Mouse (Mus musculus): Measurements from ENCODE around the gene Pcp4l1. TPM values are rescaled to one million over a fixed set of nuclear protein-coding genes. Genes with fewer than 3 reads are reported as not detected.
"Not testable (repeated sequence)": the region's sequence is repeated elsewhere in the genome, so short reads cannot be mapped to it uniquely, and the experiment has no call there.

Pcp4l1 gene
- polyA plus RNA-seq, 1 experiment from 2014 or later = 32.0 TPM

- not testable (repeated sequence) for H3K4me2 ChIP-seq; H3K4me3 ChIP-seq (ENCODE audit: low read depth, low read length); H3K4me1 ChIP-seq (ENCODE audit: control insufficient read depth, insufficient read depth, low read length); H3K27ac ChIP-seq (ENCODE audit: low read depth, low read length); DNase-seq (ENCODE audit: low spot score, missing footprints); ATAC-seq (ENCODE audit: low FRiP score); H3K9me3 ChIP-seq (ENCODE audit: control insufficient read depth, low read length); H3K9ac ChIP-seq (ENCODE audit: low read length); H3K27me3 ChIP-seq (ENCODE audit: control insufficient read depth, insufficient read depth, low read length)
- 88% methylated on average over 8 of the region's 8 CpGs for WGBS
- H3K36me3 ChIP-seq (ENCODE audit: control insufficient read depth, insufficient read depth, low read length) = peaks cover 23% of the 10 kb centered on the region
Observed at GRCm38 (mm10) chr1:171137486-171138155, 58.4 kb downstream of the Pcp4l1 start.

DNA sequence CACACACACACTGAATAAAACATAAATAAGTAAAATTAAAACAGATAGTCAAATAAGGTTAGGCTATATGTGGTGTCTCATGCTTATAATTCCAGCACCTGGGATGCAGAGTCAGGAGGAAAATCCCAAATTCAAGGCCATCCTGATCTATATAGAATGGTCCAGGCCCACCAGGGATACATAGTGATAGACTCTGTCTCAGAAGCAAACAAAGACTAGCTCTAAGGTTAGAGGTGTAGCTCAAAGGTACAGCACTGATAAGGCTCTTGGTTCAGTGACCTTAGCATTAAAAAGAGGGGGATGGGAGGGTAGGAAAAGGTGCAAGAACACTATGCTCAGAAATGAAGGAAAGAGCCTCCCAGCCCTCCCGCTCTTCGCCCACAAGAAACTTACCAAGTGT, 60.5 kb downstream of the Pcp4l1 start:
- ATAC-seq (ENCODE audit: low FRiP score) = no peak
- no peak for DNase-seq (ENCODE audit: low spot score, missing footprints)
- 95% methylated on average over 2 of the region's 2 CpGs for WGBS
- no peak overlapping the region for H3K4me3 ChIP-seq (ENCODE audit: low read depth, low read length)
- no peak overlapping the region for H3K4me2 ChIP-seq
- H3K4me1 ChIP-seq (ENCODE audit: control insufficient read depth, insufficient read depth, low read length) = no peaks in the 10 kb centered on the region
- H3K36me3 ChIP-seq (ENCODE audit: control insufficient read depth, insufficient read depth, low read length) = peaks cover 21% of the 10 kb centered on the region
- H3K9ac ChIP-seq (ENCODE audit: low read length) = no peak overlapping the region
- no peak overlapping the region for H3K27ac ChIP-seq (ENCODE audit: low read depth, low read length)
- no peaks in the 10 kb centered on the region for H3K9me3 ChIP-seq (ENCODE audit: control insufficient read depth, low read length)
- no peaks in the 10 kb centered on the region for H3K27me3 ChIP-seq (ENCODE audit: control insufficient read depth, insufficient read depth, low read length)

- no peak overlapping the region for H3K9ac ChIP-seq (ENCODE audit: low read length)
- no peaks in the 10 kb centered on the region for H3K9me3 ChIP-seq (ENCODE audit: control insufficient read depth, low read length)
- H3K27me3 ChIP-seq (ENCODE audit: control insufficient read depth, insufficient read depth, low read length) = no peaks in the 10 kb centered on the region
- peaks cover 25% of the 10 kb centered on the region for H3K36me3 ChIP-seq (ENCODE audit: control insufficient read depth, insufficient read depth, low read length)
- DNase-seq (ENCODE audit: low spot score, missing footprints) (no peak), ATAC-seq (ENCODE audit: low FRiP score) (no peak)
- no peak overlapping the region for H3K27ac ChIP-seq (ENCODE audit: low read depth, low read length)
- no peak overlapping the region for H3K4me2 ChIP-seq
- 93% methylated on average over 1 of the region's 1 CpGs for WGBS
- H3K4me3 ChIP-seq (ENCODE audit: low read depth, low read length) = no peak overlapping the region
- H3K4me1 ChIP-seq (ENCODE audit: control insufficient read depth, insufficient read depth, low read length) = no peaks in the 10 kb centered on the region
Observed at GRCm38 (mm10) chr1:171130971-171131370, 65.1 kb downstream of the Pcp4l1 start.

DNA sequence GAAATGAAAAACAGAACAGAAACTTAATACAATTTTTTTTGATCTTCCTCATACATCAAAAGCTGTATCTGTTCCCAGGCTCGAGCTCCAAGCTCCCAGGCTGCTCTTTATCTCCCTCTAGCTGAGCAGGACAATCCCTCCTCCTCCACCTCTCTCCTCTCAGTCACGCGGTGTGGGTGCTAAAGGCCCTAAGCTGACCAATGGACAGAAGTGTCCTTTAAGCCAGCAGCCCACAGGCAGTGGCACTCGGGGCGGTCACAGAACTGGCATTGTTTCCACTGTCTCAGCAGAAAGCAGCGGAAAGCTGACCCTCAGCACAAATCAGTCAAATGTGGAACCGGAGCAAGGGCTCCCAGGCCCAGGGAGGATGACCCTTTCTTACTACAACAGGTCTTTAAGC, 66.8 kb downstream of the Pcp4l1 start:
- peaks cover 15% of the 10 kb centered on the region for H3K36me3 ChIP-seq (ENCODE audit: control insufficient read depth, insufficient read depth, low read length)
- ATAC-seq (ENCODE audit: low FRiP score) = no peak
- no peaks in the 10 kb centered on the region for H3K27me3 ChIP-seq (ENCODE audit: control insufficient read depth, insufficient read depth, low read length)

GRCm38 (mm10) chr1:171124398-171124797, 71.7 kb downstream of the Pcp4l1 start:
- Histone ChIP-seq H3K4me2 (no peak overlapping the region), H3K27me3 (ENCODE audit: control insufficient read depth, insufficient read depth, low read length) (no peaks in the 10 kb centered on the region), H3K4me1 (ENCODE audit: control insufficient read depth, insufficient read depth, low read length) (no peaks in the 10 kb centered on the region), H3K4me3 (ENCODE audit: low read depth, low read length) (no peak overlapping the region), H3K36me3 (ENCODE audit: control insufficient read depth, insufficient read depth, low read length) (peaks cover 8% of the 10 kb centered on the region; the same call in 1 of the 2 replicates), H3K27ac (ENCODE audit: low read depth, low read length) (no peak overlapping the region), H3K9ac (ENCODE audit: low read length) (no peak overlapping the region), H3K9me3 (ENCODE audit: control insufficient read depth, low read length) (no peaks in the 10 kb centered on the region)
- WGBS = 90% methylated on average over 5 of the region's 5 CpGs
- no peak for ATAC-seq (ENCODE audit: low FRiP score)
- no peak for DNase-seq (ENCODE audit: low spot score, missing footprints)

More for the DNA sequence above, 66.8 kb downstream of the Pcp4l1 start:
- Histone ChIP-seq H3K9me3 (ENCODE audit: control insufficient read depth, low read length) (no peaks in the 10 kb centered on the region), H3K4me2 (no peak overlapping the region), H3K27ac (ENCODE audit: low read depth, low read length) (no peak overlapping the region), H3K4me1 (ENCODE audit: control insufficient read depth, insufficient read depth, low read length) (no peaks in the 10 kb centered on the region), H3K4me3 (ENCODE audit: low read depth, low read length) (no peak overlapping the region), H3K9ac (ENCODE audit: low read length) (no peak overlapping the region)
- WGBS = 60% methylated on average over 7 of the region's 7 CpGs
- no peak for DNase-seq (ENCODE audit: low spot score, missing footprints)

Other genes starting within 250 kb of the Pcp4l1 start
- 0.18 TPM in 1 of 2 replicates, not detected in the other for gene Fcgr2b, start 219.7 kb downstream of the Pcp4l1 start, polyA plus RNA-seq (2014; fragmentation: Nextera tagmentation; extraction: Ambion mirVana)
- 0.18 and 0.55 TPM in 2 replicates for gene Fcgr4, start 177.3 kb downstream of the Pcp4l1 start, polyA plus RNA-seq (2014; fragmentation: Nextera tagmentation; extraction: Ambion mirVana)
- gene Fcgr3, start 131.3 kb downstream of the Pcp4l1 start, polyA plus RNA-seq (2014; fragmentation: Nextera tagmentation; extraction: Ambion mirVana) = 8.5 and 8.6 TPM in 2 replicates
- 1.7 and 2.4 TPM in 2 replicates for gene Cfap126, start 82.3 kb downstream of the Pcp4l1 start, polyA plus RNA-seq (2014; fragmentation: Nextera tagmentation; extraction: Ambion mirVana)
- 291 and 314 TPM in 2 replicates for gene Sdhc, start 45.7 kb downstream of the Pcp4l1 start, polyA plus RNA-seq (2014; fragmentation: Nextera tagmentation; extraction: Ambion mirVana)
- gene Mpz, start 45.6 kb downstream of the Pcp4l1 start, polyA plus RNA-seq (2014; fragmentation: Nextera tagmentation; extraction: Ambion mirVana) = 0.12 TPM in 2 replicates
- gene Nr1i3, start 17.7 kb upstream of the Pcp4l1 start, polyA plus RNA-seq (2014; fragmentation: Nextera tagmentation; extraction: Ambion mirVana) = 0.10 and 0.18 TPM in 2 replicates
- 24.0 and 24.7 TPM in 2 replicates for gene Tomm40l, start 26.2 kb upstream of the Pcp4l1 start, polyA plus RNA-seq (2014; fragmentation: Nextera tagmentation; extraction: Ambion mirVana)
- gene Apoa2, start 28.8 kb upstream of the Pcp4l1 start, polyA plus RNA-seq (2014; fragmentation: Nextera tagmentation; extraction: Ambion mirVana) = 2.1 and 3.7 TPM in 2 replicates
- gene Fcer1g, start 38.1 kb upstream of the Pcp4l1 start, polyA plus RNA-seq (2014; fragmentation: Nextera tagmentation; extraction: Ambion mirVana) = 25.5 and 27.3 TPM in 2 replicates
- gene Adamts4, start 54.2 kb upstream of the Pcp4l1 start, polyA plus RNA-seq (2014; fragmentation: Nextera tagmentation; extraction: Ambion mirVana) = 4.0 and 4.4 TPM in 2 replicates
- 232 and 274 TPM in 2 replicates for gene Ndufs2, start 55.1 kb upstream of the Pcp4l1 start, polyA plus RNA-seq (2014; fragmentation: Nextera tagmentation; extraction: Ambion mirVana)
- 49.5 and 58.4 TPM in 2 replicates for gene B4galt3, start 74.1 kb upstream of the Pcp4l1 start, polyA plus RNA-seq (2014; fragmentation: Nextera tagmentation; extraction: Ambion mirVana)
- gene Ppox, start 84.9 kb upstream of the Pcp4l1 start, polyA plus RNA-seq (2014; fragmentation: Nextera tagmentation; extraction: Ambion mirVana) = 54.1 and 56.3 TPM in 2 replicates
- 84.7 and 88.6 TPM in 2 replicates for gene Usp21, start 91.7 kb upstream of the Pcp4l1 start, polyA plus RNA-seq (2014; fragmentation: Nextera tagmentation; extraction: Ambion mirVana)
- 115 and 117 TPM in 2 replicates for gene Ufc1, start 98.8 kb upstream of the Pcp4l1 start, polyA plus RNA-seq (2014; fragmentation: Nextera tagmentation; extraction: Ambion mirVana)
- 45.1 and 46.7 TPM in 2 replicates for gene Dedd, start 132.9 kb upstream of the Pcp4l1 start, polyA plus RNA-seq (2014; fragmentation: Nextera tagmentation; extraction: Ambion mirVana)
- gene Nit1, start 149.4 kb upstream of the Pcp4l1 start, polyA plus RNA-seq (2014; fragmentation: Nextera tagmentation; extraction: Ambion mirVana) = 31.9 and 32.7 TPM in 2 replicates
- gene Pfdn2, start 149.4 kb upstream of the Pcp4l1 start, polyA plus RNA-seq (2014; fragmentation: Nextera tagmentation; extraction: Ambion mirVana) = 64.8 and 69.8 TPM in 2 replicates
- 1.4 and 2.3 TPM in 2 replicates for gene Klhdc9, start 164.5 kb upstream of the Pcp4l1 start, polyA plus RNA-seq (2014; fragmentation: Nextera tagmentation; extraction: Ambion mirVana)
- 0.49 and 0.65 TPM in 2 replicates for gene Nectin4, start 173.8 kb upstream of the Pcp4l1 start, polyA plus RNA-seq (2014; fragmentation: Nextera tagmentation; extraction: Ambion mirVana)
- 0.38 and 0.57 TPM in 2 replicates for gene Arhgap30, start 192.7 kb upstream of the Pcp4l1 start, polyA plus RNA-seq (2014; fragmentation: Nextera tagmentation; extraction: Ambion mirVana)
- gene Usf1, start 215.0 kb upstream of the Pcp4l1 start, polyA plus RNA-seq (2014; fragmentation: Nextera tagmentation; extraction: Ambion mirVana) = 152 and 154 TPM in 2 replicates
- 2.1 and 4.0 TPM in 2 replicates for gene Tstd1, start 222.6 kb upstream of the Pcp4l1 start, polyA plus RNA-seq (2014; fragmentation: Nextera tagmentation; extraction: Ambion mirVana)
- gene F11r, start 241.3 kb upstream of the Pcp4l1 start, polyA plus RNA-seq (2014; fragmentation: Nextera tagmentation; extraction: Ambion mirVana) = 9.9 and 13.1 TPM in 2 replicates